Mouse (Mus musculus): ENCODE measurements around the gene Btbd2. TPM values are rescaled to one million over a fixed set of nuclear protein-coding genes. Genes with fewer than 3 reads are reported as not detected.
"Not testable (repeated sequence)": the region's sequence is repeated elsewhere in the genome, so short reads cannot be mapped to it uniquely, and the experiment has no call there.

Btbd2 gene
- polyA plus RNA-seq, 1 experiment from 2014 or later = 84.3 TPM

DNA sequence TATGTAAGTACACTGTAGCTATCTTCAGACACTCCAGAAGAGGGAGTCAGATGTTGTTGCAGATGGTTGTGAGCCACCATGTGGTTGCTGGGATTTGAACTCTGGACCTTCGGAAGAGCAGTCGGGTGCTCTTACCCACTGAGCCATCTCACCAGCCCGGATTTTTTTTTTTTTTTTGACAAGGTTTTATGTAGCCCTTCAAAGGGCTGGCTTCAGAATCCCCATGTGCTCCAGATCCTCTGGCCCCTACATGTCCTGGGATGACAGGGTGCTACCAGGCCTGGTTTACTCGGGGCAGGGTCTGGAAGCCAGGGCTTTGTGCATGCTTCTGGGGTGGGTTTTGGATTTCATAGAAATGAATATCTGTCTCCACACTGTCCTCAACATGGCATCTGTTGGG, 51.1 kb downstream of the Btbd2 start, which contains the start of gene Gm49322:
Gm49322 (plus strand) TSS at position 301 of the 400 bp plus-strand sequence.
- H3K4me2 ChIP-seq; H3K27me3 ChIP-seq; H3K27ac ChIP-seq; H3K9me3 ChIP-seq; ATAC-seq (ENCODE audit: low FRiP score); H3K9ac ChIP-seq; H3K4me3 ChIP-seq (replicated peaks): not testable (repeated sequence)
- 94% methylated on average over 4 of the region's 4 CpGs for WGBS
- H3K36me3 ChIP-seq (replicated peaks) = peaks cover 47% of the 10 kb centered on the region
- H3K4me1 ChIP-seq = peaks cover 23% of the 10 kb centered on the region

DNA sequence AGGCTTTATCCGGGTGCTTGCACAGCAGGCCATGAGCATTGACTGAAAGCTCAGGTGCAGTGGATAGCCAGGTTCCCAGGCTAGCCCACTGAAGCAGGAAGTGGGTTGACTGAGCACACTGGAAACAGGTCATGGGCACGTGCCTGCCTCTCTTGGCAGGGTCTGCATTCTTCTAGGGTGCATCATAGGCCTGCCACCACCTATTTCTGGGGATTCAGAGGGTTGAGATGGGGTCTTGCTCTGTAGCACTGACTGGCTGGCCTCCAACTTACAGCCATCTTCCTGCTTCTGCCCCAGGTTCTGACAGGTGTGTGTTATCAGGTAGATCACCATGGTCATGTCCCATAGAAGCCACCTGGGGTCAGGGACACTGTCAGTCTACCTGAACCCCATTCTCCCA, 51.9 kb downstream of the Btbd2 start:
- Histone ChIP-seq H3K36me3 (replicated peaks) (peaks cover 39% of the 10 kb centered on the region), H3K27me3 (no peaks in the 10 kb centered on the region), H3K4me1 (peaks cover 23% of the 10 kb centered on the region), H3K27ac (no peak overlapping the region), H3K4me2 (no peak overlapping the region), H3K4me3 (replicated peaks) (no peak overlapping the region), H3K9ac (no peak overlapping the region), H3K9me3 (no peaks in the 10 kb centered on the region)
- 85% methylated on average over 2 of the region's 2 CpGs for WGBS
- ATAC-seq (ENCODE audit: low FRiP score) = no peak

DNA sequence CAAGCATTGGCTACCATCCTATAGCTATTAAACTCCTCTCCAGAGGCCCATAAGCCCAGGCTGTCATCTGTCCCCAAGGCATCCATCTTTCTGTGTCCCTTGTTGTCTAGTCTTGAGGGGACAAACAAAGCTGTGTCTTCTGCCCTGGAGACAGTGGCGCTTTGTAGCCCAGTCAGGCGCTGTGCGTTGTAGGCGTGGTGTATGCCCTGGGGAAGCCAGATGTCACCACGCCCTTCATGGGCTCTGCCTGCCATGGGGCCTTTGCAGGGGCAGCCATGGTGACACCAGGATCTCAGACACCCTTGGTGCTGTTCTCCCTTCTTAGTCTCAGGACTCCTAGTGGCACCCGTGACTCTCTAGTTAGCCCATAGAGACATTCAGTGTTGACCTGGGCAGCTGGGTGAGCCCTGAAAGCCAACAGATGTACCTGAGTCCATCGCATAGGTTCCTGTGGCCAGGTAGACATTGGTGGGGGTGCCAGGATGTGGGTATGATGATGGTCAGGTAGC, 52.8 kb downstream of the Btbd2 start:
- H3K4me1 ChIP-seq = peaks cover 23% of the 10 kb centered on the region
- H3K36me3 ChIP-seq (replicated peaks) = peaks cover 30% of the 10 kb centered on the region
- H3K4me3 ChIP-seq (replicated peaks) = peak overlapping the region; percentile 73
- ATAC-seq (ENCODE audit: low FRiP score) = no peak
- WGBS = 86% methylated on average over 7 of the region's 7 CpGs
- H3K27me3 ChIP-seq = no peaks in the 10 kb centered on the region
- no peaks in the 10 kb centered on the region for H3K9me3 ChIP-seq
- H3K4me2 ChIP-seq = peak overlapping the region; percentile 95
- peak overlapping the region; percentile 66 for H3K9ac ChIP-seq
- peak overlapping the region; percentile 86; the same call in 1 of the 2 replicates for H3K27ac ChIP-seq

DNA sequence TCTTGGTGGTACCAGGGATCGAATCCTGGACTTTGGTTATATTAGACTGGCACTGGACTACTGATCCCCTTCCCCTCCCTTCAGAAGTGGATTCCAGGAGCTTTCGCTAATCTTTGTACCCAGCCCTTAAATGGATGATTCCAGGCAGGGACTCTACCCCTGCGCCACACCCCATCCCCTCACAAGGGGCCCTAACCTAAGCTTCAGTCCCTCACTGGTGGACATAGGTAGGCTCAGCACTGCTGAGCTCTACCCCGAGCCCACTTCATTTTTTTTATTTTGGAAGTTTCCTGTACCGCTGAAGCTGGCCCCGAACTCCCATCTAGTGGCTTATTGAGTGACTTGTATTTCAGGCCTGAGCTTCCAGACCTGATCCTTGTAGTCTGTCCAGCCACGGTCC, 53.5 kb downstream of the Btbd2 start:
- peak overlapping the region; percentile 95 for H3K4me2 ChIP-seq
- WGBS = 35% methylated on average over 7 of the region's 7 CpGs
- peak overlapping the region; percentile 73 for H3K4me3 ChIP-seq (replicated peaks)
- peak overlapping the region; percentile 66 for H3K9ac ChIP-seq
- peaks cover 23% of the 10 kb centered on the region for H3K4me1 ChIP-seq
- H3K27ac ChIP-seq = peak overlapping the region; percentile 86
- H3K27me3 ChIP-seq = no peaks in the 10 kb centered on the region
- ATAC-seq (ENCODE audit: low FRiP score) = peak; percentile 13; the same call in 1 of the 2 replicates
- peaks cover 23% of the 10 kb centered on the region for H3K36me3 ChIP-seq (replicated peaks)
- H3K9me3 ChIP-seq = no peaks in the 10 kb centered on the region

DNA sequence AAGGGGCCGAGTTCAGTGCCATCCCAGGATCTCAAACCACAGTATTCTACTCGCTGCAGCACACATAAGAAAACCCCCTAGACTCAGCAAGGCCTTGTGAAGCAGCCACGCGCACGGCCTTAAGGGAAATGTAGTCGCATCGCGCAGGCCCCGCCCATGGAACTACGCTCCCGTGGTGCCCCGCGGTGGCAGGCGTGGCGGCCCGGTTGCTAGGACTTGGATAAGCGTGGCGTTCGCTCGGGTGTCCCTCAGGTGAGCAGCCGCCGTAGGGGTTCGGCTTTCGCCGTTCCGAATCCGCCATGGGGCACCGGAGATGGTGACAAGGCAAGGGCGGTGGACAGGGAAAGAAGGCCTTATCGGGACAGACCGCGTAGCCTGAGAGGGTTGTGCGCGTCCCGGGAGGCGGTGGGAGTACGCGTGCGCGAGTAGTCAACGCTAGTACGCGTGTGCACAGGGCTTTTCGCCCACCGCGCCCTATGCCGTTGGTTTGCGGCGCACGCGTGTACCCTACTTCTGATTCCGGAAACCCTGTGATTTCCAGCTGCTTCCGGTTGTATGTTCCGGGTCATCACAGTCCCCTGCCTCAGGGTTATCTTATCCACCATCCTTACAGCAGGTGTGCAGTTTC, 54.1 kb downstream of the Btbd2 start, which contains the start of the genes Scamp4 and Adat3:
Scamp4 (plus strand) TSS at position 175 of the 628 bp plus-strand sequence.
Adat3 (plus strand) TSS at position 183 of the 628 bp plus-strand sequence.
- peaks cover 18% of the 10 kb centered on the region for H3K36me3 ChIP-seq (replicated peaks)
- peak within 1 kb of the TSS; percentile 66 for H3K9ac ChIP-seq
- no peaks in the 10 kb centered on the region for H3K9me3 ChIP-seq
- peak within 1 kb of the TSS; percentile 73 for H3K4me3 ChIP-seq (replicated peaks)
- peak; percentile 97 for ATAC-seq (ENCODE audit: low FRiP score)
- no peaks in the 10 kb centered on the region for H3K27me3 ChIP-seq
- peaks cover 23% of the 10 kb centered on the region for H3K4me1 ChIP-seq
- H3K27ac ChIP-seq = peak within 1 kb of the TSS; percentile 86
- H3K4me2 ChIP-seq = peak within 1 kb of the TSS; percentile 95
- WGBS = under 1% methylated on average over 54 of the region's 54 CpGs

DNA sequence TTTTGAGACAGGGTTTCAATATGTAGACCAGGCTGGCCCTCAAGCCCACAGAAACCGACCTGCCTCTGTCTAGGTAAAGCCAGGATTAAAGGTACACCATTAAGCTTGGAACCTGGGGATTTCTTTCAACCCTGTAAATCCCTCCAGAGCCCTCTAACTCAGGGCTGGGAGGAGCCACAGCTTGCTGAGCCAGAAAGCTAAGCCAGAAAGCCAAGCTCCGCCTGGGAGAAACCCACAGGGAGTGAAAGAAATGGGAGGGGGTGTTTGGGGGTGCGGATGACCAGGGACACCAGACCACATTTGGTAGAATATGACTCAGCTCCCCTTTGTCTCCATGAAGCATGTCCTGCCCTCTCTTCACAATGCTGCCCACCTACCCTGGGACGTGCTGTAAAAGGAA, 60.6 kb downstream of the Btbd2 start:
- H3K4me3 ChIP-seq (replicated peaks) = no peak overlapping the region
- H3K4me1 ChIP-seq = no peaks in the 10 kb centered on the region
- H3K27me3 ChIP-seq = peaks cover 9% of the 10 kb centered on the region; the same call in 1 of the 2 replicates
- H3K36me3 ChIP-seq (replicated peaks) = no peaks in the 10 kb centered on the region
- 35% methylated on average over 4 of the region's 4 CpGs for WGBS
- ATAC-seq (ENCODE audit: low FRiP score) = no peak
- H3K27ac ChIP-seq = no peak overlapping the region
- H3K4me2 ChIP-seq = no peak overlapping the region
- no peaks in the 10 kb centered on the region for H3K9me3 ChIP-seq
- H3K9ac ChIP-seq = no peak overlapping the region

Small RNA genes within 50 kb of the gene (microRNA-seq; reads per million reads assigned to microRNA genes)
- 0.73 reads per million for gene Mir6912

Other genes with a start within 250 kb of the Btbd2 start
- gene Tcf3, start 223.4 kb downstream of the Btbd2 start, polyA plus RNA-seq (2016; fragmentation: Nextera tagmentation; extraction: Ambion mirVana) = 203 and 205 TPM in 2 replicates
- 0.68 and 0.83 TPM in 2 replicates for gene Onecut3, start 162.2 kb downstream of the Btbd2 start, polyA plus RNA-seq (2016; fragmentation: Nextera tagmentation; extraction: Ambion mirVana)
- 0.46 and 0.64 TPM in 2 replicates for gene Atp8b3, start 117.9 kb downstream of the Btbd2 start, polyA plus RNA-seq (2016; fragmentation: Nextera tagmentation; extraction: Ambion mirVana)
- gene Rexo1, start 95.5 kb downstream of the Btbd2 start, polyA plus RNA-seq (2016; fragmentation: Nextera tagmentation; extraction: Ambion mirVana) = 31.0 and 36.0 TPM in 2 replicates
- 8.7 and 9.5 TPM in 2 replicates for gene Klf16, start 79.8 kb downstream of the Btbd2 start, polyA plus RNA-seq (2016; fragmentation: Nextera tagmentation; extraction: Ambion mirVana)
- gene Abhd17a, start 66.7 kb downstream of the Btbd2 start, polyA plus RNA-seq (2016; fragmentation: Nextera tagmentation; extraction: Ambion mirVana) = 84.2 and 89.6 TPM in 2 replicates
- 63.7 and 67.8 TPM in 2 replicates for gene Scamp4, start 54.2 kb downstream of the Btbd2 start, polyA plus RNA-seq (2016; fragmentation: Nextera tagmentation; extraction: Ambion mirVana)
- gene Adat3, start 54.2 kb downstream of the Btbd2 start, polyA plus RNA-seq (2016; fragmentation: Nextera tagmentation; extraction: Ambion mirVana) = 5.3 and 6.0 TPM in 2 replicates
- gene Gm49322, start 51.0 kb downstream of the Btbd2 start, polyA plus RNA-seq (2016; fragmentation: Nextera tagmentation; extraction: Ambion mirVana) = 5.9 and 6.6 TPM in 2 replicates
- 146 and 161 TPM in 2 replicates for gene Csnk1g2, start 34.2 kb downstream of the Btbd2 start, polyA plus RNA-seq (2016; fragmentation: Nextera tagmentation; extraction: Ambion mirVana)
- 74.4 and 75.4 TPM in 2 replicates for gene Mknk2, start 21.0 kb upstream of the Btbd2 start, polyA plus RNA-seq (2016; fragmentation: Nextera tagmentation; extraction: Ambion mirVana)
- 52.4 and 54.1 TPM in 2 replicates for gene Mob3a, start 44.9 kb upstream of the Btbd2 start, polyA plus RNA-seq (2016; fragmentation: Nextera tagmentation; extraction: Ambion mirVana)
- gene Izumo4, start 45.1 kb upstream of the Btbd2 start, polyA plus RNA-seq (2016; fragmentation: Nextera tagmentation; extraction: Ambion mirVana) = 20.6 and 21.6 TPM in 2 replicates
- 87.5 and 89.3 TPM in 2 replicates for gene Ap3d1, start 85.2 kb upstream of the Btbd2 start, polyA plus RNA-seq (2016; fragmentation: Nextera tagmentation; extraction: Ambion mirVana)
- 27.6 and 28.2 TPM in 2 replicates for gene Dot1l, start 98.1 kb upstream of the Btbd2 start, polyA plus RNA-seq (2016; fragmentation: Nextera tagmentation; extraction: Ambion mirVana)
- 77.1 and 89.4 TPM in 2 replicates for gene Sf3a2, start 141.1 kb upstream of the Btbd2 start, polyA plus RNA-seq (2016; fragmentation: Nextera tagmentation; extraction: Ambion mirVana)
- 152 and 156 TPM in 2 replicates for gene Plekhj1, start 141.6 kb upstream of the Btbd2 start, polyA plus RNA-seq (2016; fragmentation: Nextera tagmentation; extraction: Ambion mirVana)
- 0.15 TPM in 1 of 2 replicates, not detected in the other for gene Amh, start 148.2 kb upstream of the Btbd2 start, polyA plus RNA-seq (2016; fragmentation: Nextera tagmentation; extraction: Ambion mirVana)
- gene Jsrp1, start 156.4 kb upstream of the Btbd2 start, polyA plus RNA-seq (2016; fragmentation: Nextera tagmentation; extraction: Ambion mirVana) = 0.27 and 0.36 TPM in 2 replicates
- gene Oaz1, start 169.6 kb upstream of the Btbd2 start, polyA plus RNA-seq (2016; fragmentation: Nextera tagmentation; extraction: Ambion mirVana) = 1,463 and 1,490 TPM in 2 replicates
- 1.5 and 1.7 TPM in 2 replicates for gene Lingo3, start 187.0 kb upstream of the Btbd2 start, polyA plus RNA-seq (2016; fragmentation: Nextera tagmentation; extraction: Ambion mirVana)
- 274 and 289 TPM in 2 replicates for gene Lsm7, start 198.1 kb upstream of the Btbd2 start, polyA plus RNA-seq (2016; fragmentation: Nextera tagmentation; extraction: Ambion mirVana)
- gene Sppl2b, start 198.2 kb upstream of the Btbd2 start, polyA plus RNA-seq (2016; fragmentation: Nextera tagmentation; extraction: Ambion mirVana) = 43.3 and 44.0 TPM in 2 replicates
- 0.06 and 0.08 TPM in 2 replicates for gene Tmprss9, start 214.8 kb upstream of the Btbd2 start, polyA plus RNA-seq (2016; fragmentation: Nextera tagmentation; extraction: Ambion mirVana)
- 311 and 314 TPM in 2 replicates for gene Timm13, start 243.9 kb upstream of the Btbd2 start, polyA plus RNA-seq (2016; fragmentation: Nextera tagmentation; extraction: Ambion mirVana)

Data from forebrain, embryonic 12.5 days (tissue).